Mouse (Mus musculus) bone marrow, adult 2 months (tissue): ENCODE results near the gene Fndc4.

ENCODE experiments used
- CTCF ChIP-seq: fragments of 200-500 bp; IDR thresholded peaks from 2 replicates; pipeline ENCODE4 v1.5.1; 2011; ENCODE audit warnings: low read length, control low read depth; ENCODE audit not compliant: control insufficient read depth, insufficient read depth
- POLR2A ChIP-seq: fragments of 200-500 bp; IDR thresholded peaks from 2 replicates; pipeline ENCODE4 v1.6.1; 2011; ENCODE audit warnings: low read depth, mild to moderate bottlenecking, control low read depth, low read length, borderline replicate concordance; ENCODE audit not compliant: control insufficient read depth

GRCm38 (mm10) chr5:31291361-31291688 lies 4.6 kb downstream of the Fndc4 start:
- TF ChIP-seq CTCF (no peak), POLR2A (no peak)
